Mouse (Mus musculus): ENCODE measurements around the gene Vwc2l.

GRCm38 (mm10) chr1:70725655-70726066, at the start of gene Vwc2l:
- TF ChIP-seq CTCF (IDR thresholded peaks at IDR 0.05) = no peak
- no peak for TF ChIP-seq EP300 (IDR thresholded peaks at IDR 0.05)

Measured in lung, postnatal 0 days (tissue).